Mouse (Mus musculus): ENCODE results near the gene Cpn2. TPM values are rescaled to one million over a fixed set of nuclear protein-coding genes. Genes with fewer than 3 reads are reported as not detected.

Gene Cpn2
- total and polyA plus RNA-seq, 2 experiments from 2014 or later, result 0.19 to 1.2 TPM

DNA sequence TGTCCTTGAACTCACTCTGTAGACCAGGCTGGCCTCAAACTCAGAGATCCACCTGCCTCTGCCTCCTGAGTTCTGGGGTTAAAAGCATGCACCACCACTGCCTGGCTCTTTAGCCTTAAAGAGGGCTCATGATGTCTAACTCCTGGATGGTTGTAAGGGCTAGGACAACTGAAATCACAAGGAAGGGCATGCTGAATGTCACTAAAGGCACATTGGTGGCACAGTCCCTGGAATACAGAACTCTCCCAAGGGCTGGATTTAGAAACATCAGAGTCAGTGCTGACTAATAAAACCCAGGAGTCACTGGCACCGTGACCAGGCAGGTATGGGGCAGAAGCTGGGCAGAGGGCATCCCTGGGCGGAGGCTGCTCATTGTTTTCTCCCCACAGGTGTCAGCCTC is 36.1 kb upstream of the Cpn2 start:
- WGBS, result 71% methylated on average over 2 of the region's 2 CpGs
- ATAC-seq (ENCODE audit: insufficient read depth, low read depth), result no peak
- no peak overlapping the region for H3K27ac ChIP-seq (ENCODE audit: low read depth)
- H3K36me3 ChIP-seq (replicated peaks; ENCODE audit: control insufficient read depth, insufficient read depth, low read length), result no peaks in the 10 kb centered on the region
- peaks cover 4% of the 10 kb centered on the region; the same call in 1 of the 2 replicates for H3K4me1 ChIP-seq (ENCODE audit: control insufficient read depth, insufficient read depth)
- no peak overlapping the region for H3K9ac ChIP-seq (replicated peaks; ENCODE audit: low read depth, low read length)
- no peak for DNase-seq (ENCODE audit: low spot score)
- no peak overlapping the region for H3K4me2 ChIP-seq (ENCODE audit: low read depth, low read length)
- H3K27me3 ChIP-seq (ENCODE audit: control insufficient read depth, insufficient read depth, low read length), result peaks cover 43% of the 10 kb centered on the region
- no peak for TF ChIP-seq CTCF (IDR thresholded peaks at IDR 0.05; ENCODE audit: low read depth)
- no peak for TF ChIP-seq EP300 (IDR thresholded peaks at IDR 0.05; ENCODE audit: low read depth)
- H3K9me3 ChIP-seq (replicated peaks; ENCODE audit: control insufficient read depth, low read length), result no peaks in the 10 kb centered on the region
- no peak overlapping the region for H3K4me3 ChIP-seq (ENCODE audit: low read depth, low read length)

DNA sequence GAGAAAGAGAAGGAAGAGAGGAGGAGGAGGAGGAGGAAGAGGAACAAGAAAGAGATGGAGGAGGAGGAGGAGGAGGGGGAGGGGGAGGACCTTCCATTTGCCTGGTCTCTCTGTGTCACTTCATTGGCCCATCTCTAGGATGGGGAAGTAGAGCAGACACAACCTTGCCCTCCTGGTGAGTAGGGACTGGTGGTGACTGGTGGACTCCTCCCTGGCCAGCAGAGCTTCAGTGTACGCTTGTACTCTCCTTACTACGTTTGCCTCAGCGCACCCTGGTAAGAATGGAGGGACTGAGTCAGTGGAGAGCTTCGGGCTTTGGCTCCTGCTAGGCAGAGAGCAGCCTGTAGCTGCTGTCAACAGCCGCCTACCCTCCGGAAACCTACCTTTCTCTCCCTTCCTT is 35.4 kb upstream of the Cpn2 start:
- no peaks in the 10 kb centered on the region for H3K9me3 ChIP-seq (replicated peaks; ENCODE audit: control insufficient read depth, low read length)
- H3K4me2 ChIP-seq (ENCODE audit: low read depth, low read length), result no peak overlapping the region
- H3K9ac ChIP-seq (replicated peaks; ENCODE audit: low read depth, low read length), result no peak overlapping the region
- no peak for ATAC-seq (ENCODE audit: insufficient read depth, low read depth)
- no peak for DNase-seq (ENCODE audit: low spot score)
- no peaks in the 10 kb centered on the region for H3K4me1 ChIP-seq (ENCODE audit: control insufficient read depth, insufficient read depth)
- no peaks in the 10 kb centered on the region for H3K36me3 ChIP-seq (replicated peaks; ENCODE audit: control insufficient read depth, insufficient read depth, low read length)
- H3K27ac ChIP-seq (ENCODE audit: low read depth), result no peak overlapping the region
- 84% methylated on average over 6 of the region's 6 CpGs for WGBS
- TF ChIP-seq EP300 (IDR thresholded peaks at IDR 0.05; ENCODE audit: low read depth) (no peak), CTCF (IDR thresholded peaks at IDR 0.05; ENCODE audit: low read depth) (no peak)
- H3K4me3 ChIP-seq (ENCODE audit: low read depth, low read length), result no peak overlapping the region
- peaks cover 36% of the 10 kb centered on the region for H3K27me3 ChIP-seq (ENCODE audit: control insufficient read depth, insufficient read depth, low read length)

DNA sequence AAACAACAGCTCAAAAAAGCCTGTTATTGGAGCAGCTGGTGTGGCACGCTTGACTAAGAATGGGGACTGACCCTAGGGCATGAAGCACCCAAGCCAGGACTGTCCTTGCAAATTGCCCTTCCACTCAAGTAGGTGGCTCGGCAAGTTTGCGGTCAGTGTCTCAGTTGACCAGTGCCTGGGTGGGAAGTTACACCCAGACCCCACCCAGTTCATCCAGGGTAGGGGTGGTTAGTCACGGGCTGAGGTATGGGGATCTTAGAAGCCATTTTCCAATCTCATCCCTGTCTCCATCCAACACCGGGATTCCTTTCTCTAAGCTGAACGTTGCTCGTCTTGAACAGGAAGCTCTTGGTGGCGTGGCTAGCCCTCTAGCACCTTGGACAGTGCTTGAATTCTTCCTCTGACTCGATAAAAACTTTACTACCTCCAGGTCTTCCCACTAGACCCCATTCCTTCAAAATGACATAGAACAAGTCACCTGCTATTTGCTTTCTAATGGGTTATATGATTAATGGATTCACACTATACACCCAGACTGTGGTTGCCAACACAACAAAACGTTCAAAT is 32.5 kb upstream of the Cpn2 start:
- DNase-seq (ENCODE audit: low spot score) (no peak), ATAC-seq (ENCODE audit: insufficient read depth, low read depth) (no peak)
- Histone ChIP-seq H3K27me3 (ENCODE audit: control insufficient read depth, insufficient read depth, low read length) (peaks cover 18% of the 10 kb centered on the region), H3K27ac (ENCODE audit: low read depth) (no peak overlapping the region), H3K4me1 (ENCODE audit: control insufficient read depth, insufficient read depth) (no peaks in the 10 kb centered on the region), H3K4me2 (ENCODE audit: low read depth, low read length) (no peak overlapping the region), H3K4me3 (ENCODE audit: low read depth, low read length) (no peak overlapping the region), H3K9ac (replicated peaks; ENCODE audit: low read depth, low read length) (no peak overlapping the region), H3K9me3 (replicated peaks; ENCODE audit: control insufficient read depth, low read length) (no peaks in the 10 kb centered on the region), H3K36me3 (replicated peaks; ENCODE audit: control insufficient read depth, insufficient read depth, low read length) (no peaks in the 10 kb centered on the region)
- no peak for TF ChIP-seq CTCF (IDR thresholded peaks at IDR 0.05; ENCODE audit: low read depth)
- WGBS, result 49% methylated on average over 10 of the region's 10 CpGs

DNA sequence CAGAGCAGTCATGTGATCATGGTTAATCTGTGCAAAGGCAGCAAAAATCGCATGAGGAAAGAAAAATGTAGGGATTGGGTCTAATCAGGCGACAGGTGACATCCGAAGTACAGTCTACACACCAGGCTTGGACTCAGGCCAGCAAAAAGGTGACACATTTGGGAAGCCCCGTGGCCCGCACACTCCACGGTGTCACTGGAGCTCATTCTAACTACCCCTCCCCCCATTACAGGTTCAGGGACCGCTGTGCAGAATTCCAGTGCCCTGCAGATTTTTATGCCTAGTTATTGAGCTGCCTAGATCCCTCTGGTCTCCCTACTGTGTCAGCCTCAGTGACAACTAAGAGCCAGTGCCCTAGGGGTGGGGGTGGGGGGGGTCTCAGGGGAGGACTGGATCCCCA is 30.2 kb upstream of the Cpn2 start:
- peaks cover 13% of the 10 kb centered on the region for H3K27me3 ChIP-seq (ENCODE audit: control insufficient read depth, insufficient read depth, low read length)
- TF ChIP-seq EP300 (IDR thresholded peaks at IDR 0.05; ENCODE audit: low read depth) (no peak), CTCF (IDR thresholded peaks at IDR 0.05; ENCODE audit: low read depth) (no peak)
- H3K4me1 ChIP-seq (ENCODE audit: control insufficient read depth, insufficient read depth), result no peaks in the 10 kb centered on the region
- ATAC-seq (ENCODE audit: insufficient read depth, low read depth), result no peak
- no peak overlapping the region for H3K9ac ChIP-seq (replicated peaks; ENCODE audit: low read depth, low read length)
- WGBS, result 77% methylated on average over 7 of the region's 7 CpGs
- no peak overlapping the region for H3K27ac ChIP-seq (ENCODE audit: low read depth)
- DNase-seq (ENCODE audit: low spot score), result no peak
- no peaks in the 10 kb centered on the region for H3K9me3 ChIP-seq (replicated peaks; ENCODE audit: control insufficient read depth, low read length)
- no peaks in the 10 kb centered on the region for H3K36me3 ChIP-seq (replicated peaks; ENCODE audit: control insufficient read depth, insufficient read depth, low read length)
- H3K4me3 ChIP-seq (ENCODE audit: low read depth, low read length), result no peak overlapping the region
- H3K4me2 ChIP-seq (ENCODE audit: low read depth, low read length), result no peak overlapping the region

DNA sequence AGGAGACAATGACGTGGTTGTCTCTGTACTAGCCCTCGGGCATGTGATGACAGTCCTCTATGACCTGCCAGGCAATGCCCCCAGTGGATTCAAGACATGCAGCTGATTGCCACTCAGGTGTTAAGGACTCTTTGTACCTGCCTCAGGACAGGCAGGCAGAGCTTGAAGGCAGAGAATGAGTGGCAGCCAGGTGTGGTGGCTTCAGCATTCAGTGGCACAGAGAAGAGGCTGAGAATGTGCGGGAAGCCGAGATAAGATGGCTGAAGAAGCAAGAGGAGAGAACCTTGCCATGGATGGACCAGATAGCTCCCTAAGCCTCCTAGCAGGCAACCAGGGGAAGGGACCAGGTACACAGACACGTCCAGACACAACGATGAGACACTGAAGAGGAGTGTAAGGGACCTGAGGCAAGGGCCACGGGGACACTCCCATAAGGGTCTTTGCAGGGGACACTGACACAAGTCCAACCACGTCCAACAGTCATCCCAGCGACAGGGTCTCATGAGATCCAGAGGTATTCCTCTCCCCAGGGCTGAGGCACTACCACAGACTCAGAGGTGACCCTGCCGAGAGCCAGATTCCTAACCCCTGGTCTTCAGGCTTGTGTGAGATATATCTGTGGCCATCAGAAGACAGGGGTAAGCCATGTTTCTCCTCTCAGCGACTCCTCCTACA is 29.4 kb upstream of the Cpn2 start:
- 78% methylated on average over 11 of the region's 11 CpGs for WGBS

DNA sequence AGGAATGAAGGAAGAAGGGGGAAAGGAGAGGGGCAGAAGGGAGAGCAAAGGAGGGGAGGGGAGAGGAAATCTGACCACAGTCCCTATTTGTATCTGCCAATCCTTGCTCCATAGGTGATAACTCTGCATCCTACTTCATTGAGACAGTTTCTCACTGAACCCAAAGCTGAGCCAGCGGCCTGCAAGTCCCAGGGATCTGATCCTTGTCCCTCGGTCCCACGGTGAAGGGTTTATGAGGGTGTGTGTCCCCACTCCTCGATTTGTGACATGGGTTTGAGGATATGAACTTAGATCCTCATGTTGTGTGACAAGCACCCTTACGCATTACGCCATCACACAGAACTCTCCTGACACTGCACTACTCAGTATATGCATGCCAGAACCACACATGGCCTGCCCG is 27.8 kb upstream of the Cpn2 start:
- H3K9ac ChIP-seq (replicated peaks; ENCODE audit: low read depth, low read length), result no peak overlapping the region
- TF ChIP-seq EP300 (IDR thresholded peaks at IDR 0.05; ENCODE audit: low read depth), result no peak
- TF ChIP-seq CTCF (IDR thresholded peaks at IDR 0.05; ENCODE audit: low read depth), result no peak
- no peaks in the 10 kb centered on the region for H3K36me3 ChIP-seq (replicated peaks; ENCODE audit: control insufficient read depth, insufficient read depth, low read length)
- ATAC-seq (ENCODE audit: insufficient read depth, low read depth), result no peak
- no peaks in the 10 kb centered on the region for H3K4me1 ChIP-seq (ENCODE audit: control insufficient read depth, insufficient read depth)
- 81% methylated on average over 7 of the region's 7 CpGs for WGBS
- no peak overlapping the region for H3K4me2 ChIP-seq (ENCODE audit: low read depth, low read length)
- peaks cover under 1% of the 10 kb centered on the region; the same call in 1 of the 2 replicates for H3K27me3 ChIP-seq (ENCODE audit: control insufficient read depth, insufficient read depth, low read length)
- H3K27ac ChIP-seq (ENCODE audit: low read depth), result no peak overlapping the region
- H3K4me3 ChIP-seq (ENCODE audit: low read depth, low read length), result no peak overlapping the region
- H3K9me3 ChIP-seq (replicated peaks; ENCODE audit: control insufficient read depth, low read length), result no peaks in the 10 kb centered on the region
- no peak for DNase-seq (ENCODE audit: low spot score)

More for the DNA sequence above, 29.4 kb upstream of the Cpn2 start:
- Histone ChIP-seq H3K4me1 (ENCODE audit: control insufficient read depth, insufficient read depth) (no peaks in the 10 kb centered on the region), H3K27ac (ENCODE audit: low read depth) (no peak overlapping the region), H3K9me3 (replicated peaks; ENCODE audit: control insufficient read depth, low read length) (no peaks in the 10 kb centered on the region), H3K9ac (replicated peaks; ENCODE audit: low read depth, low read length) (no peak overlapping the region), H3K4me3 (ENCODE audit: low read depth, low read length) (no peak overlapping the region), H3K27me3 (ENCODE audit: control insufficient read depth, insufficient read depth, low read length) (peaks cover 12% of the 10 kb centered on the region), H3K36me3 (replicated peaks; ENCODE audit: control insufficient read depth, insufficient read depth, low read length) (no peaks in the 10 kb centered on the region), H3K4me2 (ENCODE audit: low read depth, low read length) (no peak overlapping the region)
- no peak for TF ChIP-seq CTCF (IDR thresholded peaks at IDR 0.05; ENCODE audit: low read depth)
- TF ChIP-seq EP300 (IDR thresholded peaks at IDR 0.05; ENCODE audit: low read depth), result no peak
- ATAC-seq (ENCODE audit: insufficient read depth, low read depth) (no peak), DNase-seq (ENCODE audit: low spot score) (no peak)
